Comparison of ENCODE assay signal across 25 mouse cellular contexts in the genomic region with DNA sequence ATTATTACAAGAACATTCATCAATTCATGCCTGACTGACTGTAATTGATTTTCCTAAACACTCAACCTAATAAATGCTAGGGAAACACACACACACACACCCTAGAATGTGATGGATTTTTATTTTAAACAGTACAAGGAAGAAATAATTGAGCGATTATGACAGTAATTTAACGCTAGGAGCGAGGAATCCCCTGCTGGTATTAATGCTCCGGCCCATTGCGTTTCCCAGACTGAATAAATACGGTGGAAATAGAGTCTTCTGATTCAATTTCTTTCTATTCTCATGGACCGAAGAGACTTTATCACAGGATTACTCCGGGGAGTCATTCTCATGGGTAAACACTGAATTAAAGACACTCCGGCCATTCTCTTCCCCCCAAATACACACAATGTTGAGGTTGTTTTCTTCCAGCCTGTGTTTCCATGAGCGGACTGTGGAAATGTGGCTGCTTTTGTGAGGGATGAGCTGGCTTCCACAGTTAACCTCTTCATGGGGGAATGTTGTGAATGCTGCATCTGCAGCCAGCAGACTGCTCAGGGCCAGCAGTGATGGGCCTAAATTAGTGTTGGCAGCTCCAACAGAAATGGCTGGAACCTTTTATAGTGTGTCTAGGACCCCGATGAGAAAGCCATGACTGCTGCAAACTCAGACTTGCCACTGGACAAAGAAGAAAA.
A peak's percentile ranks its signal among the peaks of the same experiment; 100 is the strongest.
DNase-seq lines count a peak whose midpoint lies in the region; ATAC-seq and TF ChIP-seq lines count a peak whose summit lies in the region.
"Had no signal": no experiment of that assay in that cellular context is flagged by ENCODE, and none has a peak within 500 bp of the region (broad histone marks: within the 10 kb centered on the region; RNA-seq: fewer than 3 reads in every experiment).

No protein-coding gene starts in this region.

- H3K9ac ChIP-seq in hindbrain, embryonic 13.5 days = peak overlapping the region; percentile 10; the same call in 1 of the 2 replicates
- H3K9ac ChIP-seq in hindbrain, embryonic 11.5 days (ENCODE audit: low read depth, low read length) = no peak overlapping the region
- H3K9ac ChIP-seq in forebrain, postnatal 0 days = no peak overlapping the region
- H3K9ac ChIP-seq in neural tube, embryonic 13.5 days = no peak overlapping the region
- H3K9ac ChIP-seq: embryonic facial prominence, embryonic 13.5 days had no signal

- peak overlapping the region; percentile 84 for H3K27ac ChIP-seq in hindbrain, embryonic 13.5 days
- no peak overlapping the region for H3K27ac ChIP-seq in hindbrain, embryonic 11.5 days (ENCODE audit: low read depth, low read length)
- no peak overlapping the region for H3K27ac ChIP-seq in forebrain, postnatal 0 days (ENCODE audit: low read depth, low read length)
- peak overlapping the region; percentile 80 for H3K27ac ChIP-seq in neural tube, embryonic 13.5 days (replicated peaks)
- H3K27ac ChIP-seq: embryonic facial prominence, embryonic 13.5 days had no signal

- H3K9me3 ChIP-seq in hindbrain, embryonic 13.5 days = no peaks in the 10 kb centered on the region
- no peaks in the 10 kb centered on the region for H3K9me3 ChIP-seq in hindbrain, embryonic 11.5 days (ENCODE audit: control insufficient read depth, low read length)
- H3K9me3 ChIP-seq in forebrain, postnatal 0 days (ENCODE audit: low read length) = no peaks in the 10 kb centered on the region
- no peaks in the 10 kb centered on the region for H3K9me3 ChIP-seq in neural tube, embryonic 13.5 days
- H3K9me3 ChIP-seq: embryonic facial prominence, embryonic 13.5 days; G1E had no signal

- H3K4me3 ChIP-seq in hindbrain, embryonic 13.5 days = no peak overlapping the region
- no peak overlapping the region for H3K4me3 ChIP-seq in hindbrain, embryonic 11.5 days (ENCODE audit: low read depth, low read length)
- no peak overlapping the region for H3K4me3 ChIP-seq in forebrain, postnatal 0 days (ENCODE audit: low read depth, low read length)
- H3K4me3 ChIP-seq in neural tube, embryonic 13.5 days = no peak overlapping the region
- H3K4me3 ChIP-seq: embryonic facial prominence, embryonic 13.5 days; erythroblast, embryonic 14.5 days had no signal

- H3K36me3 ChIP-seq in hindbrain, embryonic 13.5 days = peaks cover 55% of the 10 kb centered on the region
- no peaks in the 10 kb centered on the region; the same call in 1 of the 2 replicates for H3K36me3 ChIP-seq in hindbrain, embryonic 11.5 days (ENCODE audit: control insufficient read depth, insufficient read depth, low read length)
- H3K36me3 ChIP-seq in forebrain, postnatal 0 days (ENCODE audit: insufficient read depth) = peaks cover 29% of the 10 kb centered on the region
- peaks cover 49% of the 10 kb centered on the region for H3K36me3 ChIP-seq in neural tube, embryonic 13.5 days
- H3K36me3 ChIP-seq: G1E had no signal

- no peaks in the 10 kb centered on the region for H3K27me3 ChIP-seq in hindbrain, embryonic 13.5 days
- H3K27me3 ChIP-seq in hindbrain, embryonic 11.5 days (ENCODE audit: control insufficient read depth, insufficient read depth, low read length) = no peaks in the 10 kb centered on the region
- no peaks in the 10 kb centered on the region for H3K27me3 ChIP-seq in forebrain, postnatal 0 days (ENCODE audit: insufficient read depth, low read length)
- no peaks in the 10 kb centered on the region for H3K27me3 ChIP-seq in neural tube, embryonic 13.5 days
- H3K27me3 ChIP-seq: CH12.LX; embryonic facial prominence, embryonic 13.5 days had no signal

- H3K4me2 ChIP-seq in hindbrain, embryonic 13.5 days = no peak overlapping the region
- H3K4me2 ChIP-seq in hindbrain, embryonic 11.5 days (replicated peaks; ENCODE audit: low read depth, low read length) = no peak overlapping the region
- no peak overlapping the region for H3K4me2 ChIP-seq in forebrain, postnatal 0 days (ENCODE audit: low read depth)
- no peak overlapping the region for H3K4me2 ChIP-seq in neural tube, embryonic 13.5 days
- H3K4me2 ChIP-seq: embryonic facial prominence, embryonic 13.5 days; heart, embryonic 11.5 days had no signal

- peaks cover 16% of the 10 kb centered on the region for H3K4me1 ChIP-seq in hindbrain, embryonic 13.5 days (replicated peaks)
- no peaks in the 10 kb centered on the region for H3K4me1 ChIP-seq in hindbrain, embryonic 11.5 days (replicated peaks; ENCODE audit: control insufficient read depth, insufficient read depth, low read length)
- H3K4me1 ChIP-seq in forebrain, postnatal 0 days (ENCODE audit: insufficient read depth) = no peaks in the 10 kb centered on the region
- peaks cover 19% of the 10 kb centered on the region for H3K4me1 ChIP-seq in neural tube, embryonic 13.5 days (replicated peaks)
- H3K4me1 ChIP-seq: embryonic facial prominence, embryonic 13.5 days had no signal

- peak; percentile 46 for ATAC-seq in hindbrain, embryonic 13.5 days (ENCODE audit: low FRiP score)
- no peak for ATAC-seq in hindbrain, embryonic 11.5 days (ENCODE audit: low FRiP score)
- ATAC-seq in forebrain, postnatal 0 days = peak; percentile 25; the same call in 1 of the 2 replicates
- peak; percentile 77 for ATAC-seq in neural tube, embryonic 13.5 days (ENCODE audit: low read depth)
- ATAC-seq: intestine, embryonic 16.5 days had no signal

- DNase-seq in hindbrain, embryonic 11.5 days (ENCODE audit: low spot score) = no peak
- no peak for DNase-seq in forebrain, postnatal 0 days
- DNase-seq in mesoderm, embryonic 11.5 days (ENCODE audit: low read depth, low spot score) = peak; percentile 17
- no peak for DNase-seq in lung, postnatal 14 days
- no peak for DNase-seq in left cerebral cortex, adult 9 months (ENCODE audit: low spot score in 2 of 2)
- no peak for DNase-seq in urinary bladder, postnatal 14 days (ENCODE audit: low spot score)
- DNase-seq: adrenal gland, postnatal 10 days; B cell, adult 2 months; cerebellum, adult 8-10 months; cerebellum, postnatal 36 days; embryo, embryonic 11 days; gastrocnemius, postnatal 14 days; heart, adult 11 months; kidney, adult 9 months; kidney, postnatal 14 days; thymus, adult 18-20 months; thymus, postnatal 4 days had no signal

- TF ChIP-seq CTCF in forebrain, postnatal 0 days (IDR thresholded peaks at IDR 0.05; ENCODE audit: low read depth) = no peak

- 42% methylated on average over 11 of the region's 11 CpGs for WGBS in hindbrain, embryonic 13.5 days
- 84% methylated on average over 11 of the region's 11 CpGs for WGBS in hindbrain, embryonic 11.5 days
- 67% methylated on average over 11 of the region's 11 CpGs for WGBS in forebrain, postnatal 0 days
- 34% methylated on average over 11 of the region's 11 CpGs for WGBS in neural tube, embryonic 13.5 days

Comparison
In these comparisons a context has a peak if more than half of its experiments do, and no peak if none do; other contexts are left out.
1. H3K27ac ChIP-seq: peak in hindbrain, embryonic 13.5 days (single experiment) and neural tube, embryonic 13.5 days (single experiment); none in hindbrain, embryonic 11.5 days (single experiment) and forebrain, postnatal 0 days (single experiment).